ENCODE assay signal across 8 mouse cellular contexts in genomic region chr12:113217306-113218242, GRCm38 (mm10). TPM values are rescaled to one million over a fixed set of nuclear protein-coding genes. Genes with fewer than 3 reads are reported as not detected.
DNase-seq lines count a peak whose midpoint lies in the region; ATAC-seq and TF ChIP-seq lines count a peak whose summit lies in the region.

No protein-coding gene starts in this region.

- WGBS in forebrain, embryonic 11.5 days = 28% methylated on average over 11 of the region's 11 CpGs
- 28% methylated on average over 11 of the region's 11 CpGs for WGBS in hindbrain, embryonic 12.5 days

- no peak overlapping the region for H3K4me3 ChIP-seq in ES-E14 (ENCODE audit: insufficient read depth in 1 of 2, low read depth in 1 of 2, low read length in 2 of 2, poor library complexity in 1 of 2, severe bottlenecking in 1 of 2)
- H3K4me3 ChIP-seq in forebrain, embryonic 11.5 days (ENCODE audit: low read depth, low read length) = no peak overlapping the region
- H3K4me3 ChIP-seq in hindbrain, embryonic 12.5 days = no peak overlapping the region
- peak overlapping the region; percentile 80 for H3K4me3 ChIP-seq in megakaryocyte, embryonic 14.5 days (replicated peaks)

- DNase-seq in ES-E14 (ENCODE audit: low read depth, low spot score) = peak; percentile 76
- peak; percentile 72 for DNase-seq in c-Kit-positive CD71-positive TER-119-negative erythroid progenitor cells, embryonic 14.5 days (ENCODE audit: low read depth)
- peak; percentile 90 for DNase-seq in forebrain, embryonic 11.5 days (ENCODE audit: low spot score)
- DNase-seq in layer of hippocampus, postnatal 25 days (ENCODE audit: extremely low spot score in 1 of 2, low spot score in 1 of 2) = peak; percentile 56 to 73
- peak; percentile 66 for DNase-seq in retina, postnatal 7 days (ENCODE audit: low read depth, low spot score)
- peak; percentile 67 for DNase-seq in urinary bladder, postnatal 14 days (ENCODE audit: low spot score)

- H3K27me3 ChIP-seq in forebrain, embryonic 11.5 days (ENCODE audit: control insufficient read depth, insufficient read depth, low read length) = no peaks in the 10 kb centered on the region
- no peaks in the 10 kb centered on the region for H3K27me3 ChIP-seq in hindbrain, embryonic 12.5 days
- H3K27me3 ChIP-seq in megakaryocyte, embryonic 14.5 days (replicated peaks) = peaks cover 2% of the 10 kb centered on the region

- no peak overlapping the region for H3K27ac ChIP-seq in ES-E14 (ENCODE audit: insufficient read depth, low read depth, low read length, poor library complexity, severe bottlenecking)
- H3K27ac ChIP-seq in forebrain, embryonic 11.5 days (ENCODE audit: low read depth, low read length) = no peak overlapping the region
- H3K27ac ChIP-seq in hindbrain, embryonic 12.5 days = no peak overlapping the region

- peak; percentile 28 for ATAC-seq in forebrain, embryonic 11.5 days (replicated peaks; ENCODE audit: low FRiP score)
- peak; percentile 16 for ATAC-seq in hindbrain, embryonic 12.5 days (ENCODE audit: low FRiP score)

- H3K4me2 ChIP-seq in forebrain, embryonic 11.5 days (ENCODE audit: low read depth, low read length, severe bottlenecking) = no peak overlapping the region
- no peak overlapping the region for H3K4me2 ChIP-seq in hindbrain, embryonic 12.5 days (replicated peaks)

- H3K4me1 ChIP-seq in ES-E14 (ENCODE audit: control insufficient read depth in 2 of 2, insufficient read depth in 2 of 2, low read length in 2 of 2, poor library complexity in 1 of 2) = peaks cover 0 to 5% of the 10 kb centered on the region in 2 experiments; a peak in 1 of 4 replicates
- no peaks in the 10 kb centered on the region for H3K4me1 ChIP-seq in forebrain, embryonic 11.5 days (replicated peaks; ENCODE audit: control insufficient read depth, insufficient read depth, low read length)
- H3K4me1 ChIP-seq in hindbrain, embryonic 12.5 days = no peaks in the 10 kb centered on the region
- H3K4me1 ChIP-seq in megakaryocyte, embryonic 14.5 days = peaks cover 59% of the 10 kb centered on the region

- in situ Hi-C loops in ES-E14 (cut with MboI; ENCODE audit: low sequenced_read_pairs in 2 of 2, unreplicated experiment in 2 of 2) = no loop called here

- no peak overlapping the region for H3K9ac ChIP-seq in ES-E14 (ENCODE audit: insufficient read depth, low read depth, low read length, poor library complexity, severe bottlenecking)
- no peak overlapping the region for H3K9ac ChIP-seq in forebrain, embryonic 11.5 days (ENCODE audit: low read length)
- no peak overlapping the region for H3K9ac ChIP-seq in hindbrain, embryonic 12.5 days

- H3K36me3 ChIP-seq in ES-E14 (ENCODE audit: control insufficient read depth, insufficient read depth, low read length, poor library complexity, severe bottlenecking) = no peaks in the 10 kb centered on the region
- H3K36me3 ChIP-seq in forebrain, embryonic 11.5 days (ENCODE audit: control insufficient read depth, insufficient read depth, low read length) = no peaks in the 10 kb centered on the region
- no peaks in the 10 kb centered on the region for H3K36me3 ChIP-seq in hindbrain, embryonic 12.5 days
- H3K36me3 ChIP-seq in megakaryocyte, embryonic 14.5 days (replicated peaks; ENCODE audit: low read length) = no peaks in the 10 kb centered on the region

- H3K9me3 ChIP-seq in ES-E14 (ENCODE audit: control insufficient read depth, insufficient read depth, low read depth, low read length) = no peaks in the 10 kb centered on the region
- no peaks in the 10 kb centered on the region for H3K9me3 ChIP-seq in forebrain, embryonic 11.5 days (ENCODE audit: control insufficient read depth, low read length)
- H3K9me3 ChIP-seq in hindbrain, embryonic 12.5 days (replicated peaks) = no peaks in the 10 kb centered on the region
- H3K9me3 ChIP-seq in megakaryocyte, embryonic 14.5 days = no peaks in the 10 kb centered on the region

TF ChIP-seq in ES-E14, 5 proteins besides CTCF, POLR2A, EP300 and RAD21:
- TF ChIP-seq ZNF384 (IDR thresholded peaks at IDR 0.05; ENCODE audit: low read depth, low read length) = no peak

RNA-seq across cellular contexts. Expression of gene Tmem121, which starts 31.8 kb away (rescaled TPM):
- total RNA-seq in ES-E14 (2012; rRNA removed) = 12.5 and 20.3 TPM in 2 replicates
- polyA plus RNA-seq in forebrain, embryonic 11.5 days (2014; fragmentation: Nextera tagmentation; extraction: Ambion mirVana) = 17.0 and 20.3 TPM in 2 replicates
- 22.9 and 23.2 TPM in 2 replicates for polyA plus RNA-seq in hindbrain, embryonic 12.5 days (2016; fragmentation: Nextera tagmentation; extraction: Ambion mirVana)
- total RNA-seq in layer of hippocampus, postnatal 25 days (2021) = 10 to 100 TPM; 22.6 to 23.3 TPM
- not detected in 2 replicates for polyA plus RNA-seq in megakaryocyte, embryonic 14.5 days (2012; ENCODE audit: insufficient read depth, low replicate concordance)

Comparison
In these comparisons a context has a peak if more than half of its experiments do, and no peak if none do; other contexts are left out.
1. RNA of gene Tmem121, which starts 31.8 kb away (polyA plus RNA-seq): 22.9 to 23.2 TPM in hindbrain, embryonic 12.5 days and 17.0 to 20.3 TPM in forebrain, embryonic 11.5 days; not detected in megakaryocyte, embryonic 14.5 days; every median in the first group is over 10 times any median in the second.
2. Peak in every context shown above with its lines, with median percentiles within 50 percentile points of each other: DNase-seq.